Mouse (Mus musculus) MEL (cell line): ENCODE measurements around the gene Wdr45. TPM values are rescaled to one million over a fixed set of nuclear protein-coding genes. Genes with fewer than 3 reads are reported as not detected.

ENCODE experiments used
- DNase-seq: peaks from one replicate; pipeline ENCODE4 v3.0.0; 2011; ENCODE audit warnings: low read depth, low spot score
- H3K27ac ChIP-seq: 2 replicates; pipeline ENCODE4 v1.5.1; 2012; ENCODE audit warnings: low read depth, mild to moderate bottlenecking, control low read depth, low read length, moderate library complexity; ENCODE audit not compliant: control insufficient read depth
- H3K27me3 ChIP-seq, 2 experiments: fragments of 150-350 bp in 1 of 2; sonication (generic) in 1 of 2; 2 replicates each; pipeline ENCODE4 v1.6.1; 2012; ENCODE audit warnings: low read length in 2 of 2, mild to moderate bottlenecking in 2 of 2, improper control_type of control experiment in 1 of 2, moderate library complexity in 1 of 2; ENCODE audit not compliant: insufficient read depth in 2 of 2, control insufficient read depth in 1 of 2
- H3K36me3 ChIP-seq, 2 experiments: 2 replicates each; pipeline ENCODE4 v1.6.1; 2012 to 2014; ENCODE audit warnings: low read length in 2 of 2, improper control_type of control experiment in 1 of 2, inconsistent platforms in 1 of 2, mild to moderate bottlenecking in 1 of 2; ENCODE audit not compliant: insufficient read depth in 2 of 2, control insufficient read depth in 1 of 2
- H3K4me1 ChIP-seq, 2 experiments: fragments of 150-350 bp in 1 of 2; sonication (generic) in 1 of 2; 2 replicates each; pipeline ENCODE4 v1.6.1; 2012; ENCODE audit warnings: low read length in 2 of 2, improper control_type of control experiment in 1 of 2, mild to moderate bottlenecking in 1 of 2; ENCODE audit not compliant: insufficient read depth in 2 of 2, control insufficient read depth in 1 of 2
- H3K4me3 ChIP-seq, 2 experiments: fragments of 150-350 bp in 1 of 2; sonication (generic) in 1 of 2; 2 replicates each; pipeline ENCODE4 v1.5.1; 2012; ENCODE audit warnings: low read depth in 2 of 2, low read length in 2 of 2, mild to moderate bottlenecking in 2 of 2, moderate library complexity in 2 of 2, control low read depth in 1 of 2, improper control_type of control experiment in 1 of 2; ENCODE audit not compliant: control insufficient read depth in 1 of 2, insufficient read depth in 1 of 2
- H3K79me2 ChIP-seq: 2 replicates; pipeline ENCODE4 v1.6.1; 2012; ENCODE audit warnings: mild to moderate bottlenecking, low read length, moderate library complexity; ENCODE audit not compliant: control insufficient read depth, poor library complexity, insufficient read depth
- H3K9ac ChIP-seq: 2 replicates; pipeline ENCODE4 v1.6.1; 2012; ENCODE audit warnings: low read depth, mild to moderate bottlenecking, control low read depth, low read length, moderate library complexity; ENCODE audit not compliant: control insufficient read depth, poor library complexity, severe bottlenecking
- H3K9me3 ChIP-seq: fragments of 150-350 bp; sonication (generic); replicated peaks from 2 replicates; pipeline ENCODE4 v1.6.1; 2012; ENCODE audit warnings: mild to moderate bottlenecking, low read length, improper control_type of control experiment, moderate library complexity; ENCODE audit not compliant: insufficient read depth
- CTCF ChIP-seq, 3 experiments: IDR thresholded peaks in 2 of 3; conservative IDR thresholded peaks in 1 of 3; 2 replicates each; pipeline ENCODE4 v1.5.1; 2011 to 2012; ENCODE audit warnings: low read length in 3 of 3, low read depth in 2 of 3, mild to moderate bottlenecking in 2 of 3, improper control_type of control experiment in 1 of 3, inconsistent platforms in 1 of 3, mixed read lengths in 1 of 3, moderate library complexity in 1 of 3; ENCODE audit not compliant: control insufficient read depth in 1 of 3, insufficient read depth in 1 of 3, poor library complexity in 1 of 3, severe bottlenecking in 1 of 3
- ELF1 ChIP-seq: IDR thresholded peaks from 2 replicates; pipeline ENCODE4 v1.6.1; 2014; ENCODE audit warnings: low read depth, mild to moderate bottlenecking, inconsistent platforms, low read length, improper control_type of control experiment, moderate library complexity
- EP300 ChIP-seq, 2 experiments: IDR thresholded peaks; 2 replicates each; pipeline ENCODE4 v1.6.1; 2011; ENCODE audit warnings: improper control_type of control experiment in 2 of 2, low read length in 2 of 2, low read depth in 1 of 2, mild to moderate bottlenecking in 1 of 2
- ETS1 ChIP-seq: IDR thresholded peaks from 2 replicates; pipeline ENCODE4 v1.6.1; 2012; ENCODE audit warnings: low read depth, mild to moderate bottlenecking, inconsistent platforms, low read length, improper control_type of control experiment, moderate library complexity
- GATA1 ChIP-seq: IDR thresholded peaks from 2 replicates; pipeline ENCODE4 v1.6.1; 2011; ENCODE audit warnings: low read depth, low read length, improper control_type of control experiment
- KAT2A ChIP-seq: conservative IDR thresholded peaks from 2 replicates; pipeline ENCODE4 v1.6.1; 2012; ENCODE audit warnings: low read depth, low read length, improper control_type of control experiment, inconsistent platforms
- MAFK ChIP-seq: IDR thresholded peaks from 2 replicates; pipeline ENCODE4 v1.6.1; 2011; ENCODE audit warnings: low read depth, mild to moderate bottlenecking, low read length, improper control_type of control experiment, borderline replicate concordance
- MAZ ChIP-seq: IDR thresholded peaks from 2 replicates; pipeline ENCODE4 v1.6.1; 2012; ENCODE audit warnings: low read depth, mild to moderate bottlenecking, inconsistent platforms, low read length, improper control_type of control experiment
- MYB ChIP-seq: IDR thresholded peaks from 2 replicates; pipeline ENCODE4 v1.6.1; 2011; ENCODE audit warnings: mild to moderate bottlenecking, low read depth, low read length, improper control_type of control experiment
- NELFE ChIP-seq: IDR thresholded peaks from 2 replicates; pipeline ENCODE4 v1.6.1; 2011; ENCODE audit warnings: low read depth, low read length, improper control_type of control experiment
- NRF1 ChIP-seq: IDR thresholded peaks from 2 replicates; pipeline ENCODE4 v1.6.1; 2014; ENCODE audit warnings: low read depth, mild to moderate bottlenecking, inconsistent platforms, low read length, improper control_type of control experiment, moderate library complexity; ENCODE audit not compliant: poor library complexity, insufficient read depth, severe bottlenecking
- POLR2A ChIP-seq, 2 experiments: IDR thresholded peaks; 2 replicates each; pipeline ENCODE4 v1.6.1; 2011 to 2012; ENCODE audit warnings: low read length in 2 of 2, mild to moderate bottlenecking in 2 of 2, control low read depth in 1 of 2, improper control_type of control experiment in 1 of 2, low read depth in 1 of 2, moderate library complexity in 1 of 2; ENCODE audit not compliant: control insufficient read depth in 1 of 2, insufficient read depth in 1 of 2, poor library complexity in 1 of 2
- POLR2AphosphoS2 ChIP-seq: IDR thresholded peaks from 2 replicates; pipeline ENCODE4 v1.6.1; 2011; ENCODE audit warnings: low read length, improper control_type of control experiment
- POLR2AphosphoS5 ChIP-seq: IDR thresholded peaks from 2 replicates; pipeline ENCODE4 v1.6.1; 2012; ENCODE audit warnings: low read depth, borderline replicate concordance, mild to moderate bottlenecking, inconsistent platforms, low read length, moderate library complexity, mixed read lengths
- TAL1 ChIP-seq: IDR thresholded peaks from 2 replicates; pipeline ENCODE4 v1.6.1; 2012; ENCODE audit warnings: mild to moderate bottlenecking, inconsistent platforms, low read length, moderate library complexity, mixed read lengths
- UBTF ChIP-seq: IDR thresholded peaks from 2 replicates; pipeline ENCODE4 v1.6.1; 2012; ENCODE audit warnings: low read depth, mild to moderate bottlenecking, inconsistent platforms, low read length, improper control_type of control experiment, moderate library complexity, borderline replicate concordance; ENCODE audit not compliant: insufficient read depth
- USF2 ChIP-seq, 2 experiments: IDR thresholded peaks; 2 replicates each; pipeline ENCODE4 v1.6.1; 2011 to 2012; ENCODE audit warnings: improper control_type of control experiment in 2 of 2, low read length in 2 of 2, borderline replicate concordance in 1 of 2, inconsistent platforms in 1 of 2, low read depth in 1 of 2, mild to moderate bottlenecking in 1 of 2; ENCODE audit not compliant: insufficient read depth in 1 of 2
- ZC3H11A ChIP-seq: IDR thresholded peaks from 2 replicates; pipeline ENCODE4 v1.6.1; 2012; ENCODE audit warnings: low read depth, mild to moderate bottlenecking, inconsistent platforms, low read length, improper control_type of control experiment
- polyA plus RNA-seq, 2 experiments: library from polyadenylated mRNA; stranded (reverse) in 1 of 2; unstranded in 1 of 2; fragments of >175 nt in 1 of 2; fragments of >200 nt in 1 of 2; gene quantifications; 2 replicates each; pipeline versions ENCODE4 v1.2.1 to v1.2.4; 2012; ENCODE audit warnings: low replicate concordance in 2 of 2, low read depth in 1 of 2; ENCODE audit not compliant: insufficient read length in 2 of 2, insufficient read depth in 1 of 2, missing spikeins in 1 of 2
- total RNA-seq: library from RNA; depleted of rRNA; stranded (reverse); fragments of 300-350 nt; gene quantifications from 2 replicates; pipeline ENCODE4 v1.2.3, GENCODE M21; 2012

The Wdr45 gene
- total and polyA plus RNA-seq, 3 experiments, result 13.9 to 36.1 TPM; not detected in 1

- Histone ChIP-seq H3K9ac (peak overlapping the region; percentile 65), H3K4me3 (peak overlapping the region; percentile 39 to 44)
- TF ChIP-seq UBTF, result no peak
- TF ChIP-seq GATA1, result no peak
- no peak for TF ChIP-seq KAT2A
- no peak for TF ChIP-seq USF2 (IDR thresholded peaks at IDR 0.05; ENCODE audit: borderline replicate concordance in 1 of 2, insufficient read depth in 1 of 2, low read depth in 1 of 2, low read length in 2 of 2)
- TF ChIP-seq MAZ, result no peak
- TF ChIP-seq TAL1, result no peak
- no peak for TF ChIP-seq ETS1
- TF ChIP-seq EP300 (IDR thresholded peaks at IDR 0.05; ENCODE audit: low read depth in 1 of 2, low read length in 2 of 2), result no peak
- no peak for TF ChIP-seq POLR2A (IDR thresholded peaks at IDR 0.05; ENCODE audit: control insufficient read depth in 1 of 2, insufficient read depth in 1 of 2, low read depth in 1 of 2, low read length in 2 of 2, poor library complexity in 1 of 2)
- no peak for TF ChIP-seq POLR2AphosphoS2
- no peak for TF ChIP-seq NRF1
- no peak for TF ChIP-seq NELFE
- no peak for TF ChIP-seq MYB
Measured at GRCm38 (mm10) chrX:7680057-7680412, 34.1 kb upstream of the Wdr45 start.

GRCm38 (mm10) chrX:7680864-7681263, 33.3 kb upstream of the Wdr45 start, which contains the start of gene Magix:
Gene Magix (minus strand): TSS chrX:7681251.
- peaks cover 0 to 2% of the 10 kb centered on the region in 2 experiments; a peak in 1 of 4 replicates for H3K4me1 ChIP-seq
- peak within 1 kb of the TSS; percentile 39 to 44 for H3K4me3 ChIP-seq
- TF ChIP-seq ELF1, result no peak
- TF ChIP-seq MAFK, result no peak
- TF ChIP-seq ZC3H11A, result no peak
- TF ChIP-seq POLR2A (IDR thresholded peaks at IDR 0.05; ENCODE audit: control insufficient read depth in 1 of 2, insufficient read depth in 1 of 2, low read depth in 1 of 2, low read length in 2 of 2, poor library complexity in 1 of 2), result no peak
- no peak for TF ChIP-seq CTCF (IDR thresholded peaks at IDR 0.05 in 2 of 3, conservative IDR thresholded peaks at IDR 0.05 in 1 of 3; ENCODE audit: control insufficient read depth in 1 of 3, insufficient read depth in 1 of 3, low read depth in 2 of 3, low read length in 3 of 3, poor library complexity in 1 of 3, severe bottlenecking in 1 of 3)
- TF ChIP-seq UBTF, result no peak
- TF ChIP-seq POLR2AphosphoS5, result no peak
- no peaks in the 10 kb centered on the region for H3K9me3 ChIP-seq
- no peak for DNase-seq
- no peaks in the 10 kb centered on the region for H3K79me2 ChIP-seq
- no peak within 1 kb of the TSS for H3K27ac ChIP-seq
- peak within 1 kb of the TSS; percentile 65 for H3K9ac ChIP-seq
- H3K27me3 ChIP-seq, result peaks cover 4 to 13% of the 10 kb centered on the region in 2 experiments
- H3K36me3 ChIP-seq, result peaks cover 0 to 3% of the 10 kb centered on the region in 2 experiments; a peak in 1 of 4 replicates

More at GRCm38 (mm10) chrX:7680057-7680412, 34.1 kb upstream of the Wdr45 start:
- Histone ChIP-seq H3K27me3 (peaks cover 4 to 8% of the 10 kb centered on the region in 2 experiments), H3K27ac (no peak overlapping the region), H3K9me3 (no peaks in the 10 kb centered on the region), H3K79me2 (no peaks in the 10 kb centered on the region), H3K36me3 (peaks cover 0 to 3% of the 10 kb centered on the region in 2 experiments; a peak in 1 of 4 replicates), H3K4me1 (peaks cover 0 to 6% of the 10 kb centered on the region in 2 experiments; a peak in 1 of 4 replicates)
- no peak for DNase-seq
